Mouse (Mus musculus): ENCODE data around the gene Cyb5r2. TPM values are rescaled to one million over a fixed set of nuclear protein-coding genes. Genes with fewer than 3 reads are reported as not detected.

Gene Cyb5r2
- total RNA-seq, 1 experiment: 0.62 TPM

- Histone ChIP-seq H3K4me3 (ENCODE audit: insufficient read depth in 1 of 2, low read depth in 1 of 2, low read length in 2 of 2, poor library complexity in 1 of 2, severe bottlenecking in 1 of 2) (no peak overlapping the region), H3K36me3 (ENCODE audit: control insufficient read depth, insufficient read depth, low read length, poor library complexity, severe bottlenecking) (no peaks in the 10 kb centered on the region; the same call in 1 of the 2 replicates), H3K27ac (ENCODE audit: insufficient read depth, low read depth, low read length, poor library complexity, severe bottlenecking) (no peak overlapping the region), H3K4me1 (ENCODE audit: control insufficient read depth in 2 of 2, insufficient read depth in 2 of 2, low read length in 2 of 2, poor library complexity in 1 of 2) (0 out of 4 replicates have a peak, but pooled peaks cover 0 to 2% of the 10 kb centered on the region in 2 experiments), H3K9me3 (ENCODE audit: control insufficient read depth, insufficient read depth, low read depth, low read length) (no peaks in the 10 kb centered on the region), H3K9ac (ENCODE audit: insufficient read depth, low read depth, low read length, poor library complexity, severe bottlenecking) (no peak overlapping the region)
- DNase-seq (ENCODE audit: low read depth, low spot score): no peak
- in situ Hi-C loops (cut with MboI; ENCODE audit: low sequenced_read_pairs in 2 of 2, unreplicated experiment in 2 of 2): loop anchor here in 1 of 2 experiments (25.0 kb wide), 1 partner anchor 532 kb away; the partner anchor contains the start of gene Rbmxl2
- TF ChIP-seq CHD2 (IDR thresholded peaks at IDR 0.05; ENCODE audit: low read depth, low read length) (no peak), MAFK (IDR thresholded peaks at IDR 0.05; ENCODE audit: insufficient read depth, low read depth, low read length) (no peak), ZC3H11A (IDR thresholded peaks at IDR 0.05; ENCODE audit: borderline replicate concordance, low read depth, low read length) (no peak), HCFC1 (IDR thresholded peaks at IDR 0.05; ENCODE audit: borderline replicate concordance, insufficient read depth, low read length) (no peak), ZNF384 (IDR thresholded peaks at IDR 0.05; ENCODE audit: low read depth, low read length) (no peak)
Measured at GRCm38 (mm10) chr7:107744454-107744853, 13.4 kb downstream of the Cyb5r2 start.

DNA sequence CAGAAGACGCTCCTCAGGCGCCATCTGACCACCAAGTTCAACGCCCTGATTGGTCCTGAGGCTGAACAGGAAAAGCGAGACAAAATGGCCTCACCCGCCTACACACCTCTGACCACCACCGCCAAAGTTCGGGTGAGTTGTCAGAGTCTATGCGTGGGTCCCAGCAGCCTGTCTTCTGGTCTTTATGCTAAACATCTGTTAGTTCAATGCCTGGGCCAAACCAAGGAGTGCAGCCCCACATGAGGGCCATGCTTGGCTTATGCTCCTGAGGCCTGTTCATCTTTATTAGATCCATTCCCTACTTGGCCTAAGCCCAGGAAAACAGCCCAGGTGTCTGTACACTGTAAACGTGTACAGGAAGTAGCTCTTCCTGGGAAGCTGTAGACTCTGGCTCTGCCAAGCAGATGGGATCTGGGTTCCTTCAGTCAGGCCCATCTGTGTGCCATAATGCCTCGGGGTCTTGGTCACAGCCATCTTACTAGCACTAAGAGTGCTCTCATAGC, 14.8 kb downstream of the Cyb5r2 start:
- no peak for DNase-seq (ENCODE audit: low read depth, low spot score)
- H3K9ac ChIP-seq (ENCODE audit: insufficient read depth, low read depth, low read length, poor library complexity, severe bottlenecking): no peak overlapping the region
- H3K4me1 ChIP-seq (ENCODE audit: control insufficient read depth in 2 of 2, insufficient read depth in 2 of 2, low read length in 2 of 2, poor library complexity in 1 of 2): 0 out of 4 replicates have a peak, but pooled peaks cover 0 to 2% of the 10 kb centered on the region in 2 experiments
- no peak overlapping the region for H3K27ac ChIP-seq (ENCODE audit: insufficient read depth, low read depth, low read length, poor library complexity, severe bottlenecking)
- in situ Hi-C loops (cut with MboI; ENCODE audit: low sequenced_read_pairs in 2 of 2, unreplicated experiment in 2 of 2): loop anchor here in 1 of 2 experiments (25.0 kb wide), 1 partner anchor 531 kb away; the partner anchor contains the start of gene Rbmxl2
- no peaks in the 10 kb centered on the region for H3K9me3 ChIP-seq (ENCODE audit: control insufficient read depth, insufficient read depth, low read depth, low read length)
- TF ChIP-seq MAFK (IDR thresholded peaks at IDR 0.05; ENCODE audit: insufficient read depth, low read depth, low read length) (no peak), CHD2 (IDR thresholded peaks at IDR 0.05; ENCODE audit: low read depth, low read length) (no peak), HCFC1 (IDR thresholded peaks at IDR 0.05; ENCODE audit: borderline replicate concordance, insufficient read depth, low read length) (no peak), ZNF384 (IDR thresholded peaks at IDR 0.05; ENCODE audit: low read depth, low read length) (no peak), ZC3H11A (IDR thresholded peaks at IDR 0.05; ENCODE audit: borderline replicate concordance, low read depth, low read length) (no peak)
- no peak overlapping the region for H3K4me3 ChIP-seq (ENCODE audit: insufficient read depth in 1 of 2, low read depth in 1 of 2, low read length in 2 of 2, poor library complexity in 1 of 2, severe bottlenecking in 1 of 2)
- H3K36me3 ChIP-seq (ENCODE audit: control insufficient read depth, insufficient read depth, low read length, poor library complexity, severe bottlenecking): no peaks in the 10 kb centered on the region; the same call in 1 of the 2 replicates

DNA sequence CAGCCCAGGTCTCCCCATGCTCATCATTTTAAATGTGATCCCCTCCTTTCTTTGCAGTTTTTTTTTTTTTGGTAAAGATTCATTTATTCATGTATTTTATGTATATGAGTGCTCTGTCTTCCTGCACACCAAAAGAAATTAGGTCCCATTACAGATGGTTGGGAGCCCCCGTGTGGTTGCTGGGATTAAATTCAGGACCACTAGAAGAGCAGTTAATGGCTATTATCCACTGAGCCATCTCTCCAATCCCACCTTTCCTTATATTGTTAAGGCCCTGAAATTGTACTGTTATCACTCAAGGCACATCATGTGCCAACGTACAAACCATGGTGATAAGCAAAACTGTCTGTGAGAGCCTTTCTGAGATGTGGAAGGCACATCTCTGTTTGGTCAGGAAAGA, 19.1 kb downstream of the Cyb5r2 start:
- no peak overlapping the region for H3K27ac ChIP-seq (ENCODE audit: insufficient read depth, low read depth, low read length, poor library complexity, severe bottlenecking)
- in situ Hi-C loops (cut with MboI; ENCODE audit: low sequenced_read_pairs in 2 of 2, unreplicated experiment in 2 of 2): loop anchor here in 1 of 2 experiments (25.0 kb wide), 1 partner anchor 526 kb away; the partner anchor contains the start of gene Rbmxl2
- no peak overlapping the region for H3K4me3 ChIP-seq (ENCODE audit: insufficient read depth in 1 of 2, low read depth in 1 of 2, low read length in 2 of 2, poor library complexity in 1 of 2, severe bottlenecking in 1 of 2)
- TF ChIP-seq ZC3H11A (IDR thresholded peaks at IDR 0.05; ENCODE audit: borderline replicate concordance, low read depth, low read length) (no peak), ZNF384 (IDR thresholded peaks at IDR 0.05; ENCODE audit: low read depth, low read length) (no peak), MAFK (IDR thresholded peaks at IDR 0.05; ENCODE audit: insufficient read depth, low read depth, low read length) (no peak), HCFC1 (IDR thresholded peaks at IDR 0.05; ENCODE audit: borderline replicate concordance, insufficient read depth, low read length) (no peak), CHD2 (IDR thresholded peaks at IDR 0.05; ENCODE audit: low read depth, low read length) (no peak)
- no peak for DNase-seq (ENCODE audit: low read depth, low spot score)
- no peak overlapping the region for H3K9ac ChIP-seq (ENCODE audit: insufficient read depth, low read depth, low read length, poor library complexity, severe bottlenecking)
- no peaks in the 10 kb centered on the region; the same call in 1 of the 2 replicates for H3K36me3 ChIP-seq (ENCODE audit: control insufficient read depth, insufficient read depth, low read length, poor library complexity, severe bottlenecking)
- no peaks in the 10 kb centered on the region for H3K9me3 ChIP-seq (ENCODE audit: control insufficient read depth, insufficient read depth, low read depth, low read length)
- H3K4me1 ChIP-seq (ENCODE audit: control insufficient read depth in 2 of 2, insufficient read depth in 2 of 2, low read length in 2 of 2, poor library complexity in 1 of 2): 0 out of 4 replicates have a peak, but pooled peaks cover 0 to 2% of the 10 kb centered on the region in 2 experiments

DNA sequence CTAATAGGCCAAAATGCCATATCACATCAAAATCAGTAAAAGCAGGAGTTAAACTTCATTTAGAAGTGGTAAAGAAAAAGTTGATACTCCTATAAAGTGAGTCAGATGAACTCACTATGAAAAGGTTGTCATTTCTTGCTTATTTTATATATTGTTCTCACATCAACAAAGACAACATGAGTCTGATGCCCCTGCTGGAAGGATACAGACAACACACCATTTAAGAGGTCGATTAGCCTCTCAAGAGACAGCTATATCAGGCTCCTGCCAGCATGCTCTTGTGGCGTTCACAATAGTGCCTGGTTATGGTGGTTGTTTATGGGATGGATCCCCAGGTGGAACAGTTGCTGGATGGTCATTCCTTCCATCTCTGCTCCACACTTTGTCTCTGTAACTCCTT, 24.7 kb downstream of the Cyb5r2 start:
- no peaks in the 10 kb centered on the region for H3K36me3 ChIP-seq (ENCODE audit: control insufficient read depth, insufficient read depth, low read length, poor library complexity, severe bottlenecking)
- in situ Hi-C loops (cut with MboI; ENCODE audit: low sequenced_read_pairs in 2 of 2, unreplicated experiment in 2 of 2): loop anchor here in 1 of 2 experiments (25.0 kb wide), 1 partner anchor 521 kb away; the partner anchor contains the start of gene Rbmxl2

More for the DNA sequence above, 24.7 kb downstream of the Cyb5r2 start:
- H3K4me1 ChIP-seq (ENCODE audit: control insufficient read depth in 2 of 2, insufficient read depth in 2 of 2, low read length in 2 of 2, poor library complexity in 1 of 2): no peaks in the 10 kb centered on the region
- H3K9me3 ChIP-seq (ENCODE audit: control insufficient read depth, insufficient read depth, low read depth, low read length): no peaks in the 10 kb centered on the region
- no peak overlapping the region for H3K9ac ChIP-seq (ENCODE audit: insufficient read depth, low read depth, low read length, poor library complexity, severe bottlenecking)
- no peak overlapping the region for H3K4me3 ChIP-seq (ENCODE audit: insufficient read depth in 1 of 2, low read depth in 1 of 2, low read length in 2 of 2, poor library complexity in 1 of 2, severe bottlenecking in 1 of 2)
- no peak for TF ChIP-seq MAFK (IDR thresholded peaks at IDR 0.05; ENCODE audit: insufficient read depth, low read depth, low read length)
- no peak for TF ChIP-seq CHD2 (IDR thresholded peaks at IDR 0.05; ENCODE audit: low read depth, low read length)
- no peak for TF ChIP-seq HCFC1 (IDR thresholded peaks at IDR 0.05; ENCODE audit: borderline replicate concordance, insufficient read depth, low read length)
- TF ChIP-seq ZNF384 (IDR thresholded peaks at IDR 0.05; ENCODE audit: low read depth, low read length): no peak
- no peak overlapping the region for H3K27ac ChIP-seq (ENCODE audit: insufficient read depth, low read depth, low read length, poor library complexity, severe bottlenecking)
- DNase-seq (ENCODE audit: low read depth, low spot score): no peak

All from ES-E14 (cell line).